Mouse (Mus musculus): ENCODE results near the gene Arhgef3. TPM values are rescaled to one million over a fixed set of nuclear protein-coding genes. Genes with fewer than 3 reads are reported as not detected.

Arhgef3 gene
- polyA plus RNA-seq, 1 experiment from 2014 or later = 3.5 TPM

- DNase-seq (ENCODE audit: low spot score) (no peak), ATAC-seq (ENCODE audit: low FRiP score) (no peak)
- 92% methylated on average over 17 of the region's 17 CpGs for WGBS
- Histone ChIP-seq H3K9me3 (ENCODE audit: control insufficient read depth, low read length) (no peaks in the 10 kb centered on the region), H3K4me3 (ENCODE audit: low read depth, low read length) (no peak overlapping the region), H3K4me2 (replicated peaks; ENCODE audit: low read depth, low read length) (no peak overlapping the region), H3K36me3 (ENCODE audit: control insufficient read depth, insufficient read depth, low read length) (no peaks in the 10 kb centered on the region), H3K27ac (ENCODE audit: low read depth, low read length) (no peak overlapping the region), H3K27me3 (ENCODE audit: control insufficient read depth, insufficient read depth, low read length) (no peaks in the 10 kb centered on the region), H3K4me1 (replicated peaks; ENCODE audit: control insufficient read depth, insufficient read depth, low read length) (no peaks in the 10 kb centered on the region), H3K9ac (ENCODE audit: low read depth, low read length) (no peak overlapping the region)
Observed at GRCm38 (mm10) chr14:27349828-27350729, 235.4 kb downstream of the Arhgef3 start.

- no peak overlapping the region for H3K4me3 ChIP-seq (ENCODE audit: low read depth, low read length)
- ATAC-seq (ENCODE audit: low FRiP score) (no peak), DNase-seq (ENCODE audit: low spot score) (no peak)
- H3K27ac ChIP-seq (ENCODE audit: low read depth, low read length) = no peak overlapping the region
- H3K36me3 ChIP-seq (ENCODE audit: control insufficient read depth, insufficient read depth, low read length) = no peaks in the 10 kb centered on the region
- no peaks in the 10 kb centered on the region for H3K9me3 ChIP-seq (ENCODE audit: control insufficient read depth, low read length)
- 76% methylated on average over 5 of the region's 5 CpGs for WGBS
- no peaks in the 10 kb centered on the region for H3K4me1 ChIP-seq (replicated peaks; ENCODE audit: control insufficient read depth, insufficient read depth, low read length)
- H3K9ac ChIP-seq (ENCODE audit: low read depth, low read length) = no peak overlapping the region
- no peak overlapping the region for H3K4me2 ChIP-seq (replicated peaks; ENCODE audit: low read depth, low read length)
- H3K27me3 ChIP-seq (ENCODE audit: control insufficient read depth, insufficient read depth, low read length) = no peaks in the 10 kb centered on the region
Observed at GRCm38 (mm10) chr14:27351051-27351475, 236.4 kb downstream of the Arhgef3 start.

GRCm38 (mm10) chr14:27351476-27352079 lies 236.9 kb downstream of the Arhgef3 start:
- H3K4me2 ChIP-seq (replicated peaks; ENCODE audit: low read depth, low read length) = no peak overlapping the region
- H3K27ac ChIP-seq (ENCODE audit: low read depth, low read length) = no peak overlapping the region
- ATAC-seq (ENCODE audit: low FRiP score) (no peak), DNase-seq (ENCODE audit: low spot score) (no peak)
- H3K9ac ChIP-seq (ENCODE audit: low read depth, low read length) = no peak overlapping the region
- H3K9me3 ChIP-seq (ENCODE audit: control insufficient read depth, low read length) = no peaks in the 10 kb centered on the region
- 68% methylated on average over 4 of the region's 4 CpGs for WGBS
- H3K36me3 ChIP-seq (ENCODE audit: control insufficient read depth, insufficient read depth, low read length) = no peaks in the 10 kb centered on the region
- no peak overlapping the region for H3K4me3 ChIP-seq (ENCODE audit: low read depth, low read length)
- no peaks in the 10 kb centered on the region for H3K27me3 ChIP-seq (ENCODE audit: control insufficient read depth, insufficient read depth, low read length)
- no peaks in the 10 kb centered on the region for H3K4me1 ChIP-seq (replicated peaks; ENCODE audit: control insufficient read depth, insufficient read depth, low read length)

GRCm38 (mm10) chr14:27352470-27352869 lies 237.8 kb downstream of the Arhgef3 start:
- 84% methylated on average over 5 of the region's 5 CpGs for WGBS
- H3K36me3 ChIP-seq (ENCODE audit: control insufficient read depth, insufficient read depth, low read length) = no peaks in the 10 kb centered on the region
- no peak for ATAC-seq (ENCODE audit: low FRiP score)

GRCm38 (mm10) chr14:27355151-27355550 lies 240.5 kb downstream of the Arhgef3 start:
- H3K4me3 ChIP-seq (ENCODE audit: low read depth, low read length) = no peak overlapping the region
- no peak overlapping the region for H3K27ac ChIP-seq (ENCODE audit: low read depth, low read length)
- no peaks in the 10 kb centered on the region for H3K36me3 ChIP-seq (ENCODE audit: control insufficient read depth, insufficient read depth, low read length)
- no peaks in the 10 kb centered on the region for H3K9me3 ChIP-seq (ENCODE audit: control insufficient read depth, low read length)
- ATAC-seq (ENCODE audit: low FRiP score) (no peak), DNase-seq (ENCODE audit: low spot score) (no peak)
- no peaks in the 10 kb centered on the region for H3K27me3 ChIP-seq (ENCODE audit: control insufficient read depth, insufficient read depth, low read length)
- 88% methylated on average over 6 of the region's 6 CpGs for whole genome bisulfite sequencing
- H3K4me1 ChIP-seq (replicated peaks; ENCODE audit: control insufficient read depth, insufficient read depth, low read length) = no peaks in the 10 kb centered on the region
- no peak overlapping the region for H3K4me2 ChIP-seq (replicated peaks; ENCODE audit: low read depth, low read length)
- no peak overlapping the region for H3K9ac ChIP-seq (ENCODE audit: low read depth, low read length)

More at GRCm38 (mm10) chr14:27352470-27352869, 237.8 kb downstream of the Arhgef3 start:
- Histone ChIP-seq H3K9me3 (ENCODE audit: control insufficient read depth, low read length) (no peaks in the 10 kb centered on the region), H3K27me3 (ENCODE audit: control insufficient read depth, insufficient read depth, low read length) (no peaks in the 10 kb centered on the region), H3K4me1 (replicated peaks; ENCODE audit: control insufficient read depth, insufficient read depth, low read length) (no peaks in the 10 kb centered on the region), H3K4me2 (replicated peaks; ENCODE audit: low read depth, low read length) (no peak overlapping the region), H3K27ac (ENCODE audit: low read depth, low read length) (no peak overlapping the region), H3K9ac (ENCODE audit: low read depth, low read length) (no peak overlapping the region), H3K4me3 (ENCODE audit: low read depth, low read length) (no peak overlapping the region)
- no peak for DNase-seq (ENCODE audit: low spot score)

- H3K27me3 ChIP-seq (ENCODE audit: control insufficient read depth, insufficient read depth, low read length) = no peaks in the 10 kb centered on the region
- no peaks in the 10 kb centered on the region for H3K9me3 ChIP-seq (ENCODE audit: control insufficient read depth, low read length)
- no peak overlapping the region for H3K4me2 ChIP-seq (replicated peaks; ENCODE audit: low read depth, low read length)
- WGBS = 94% methylated on average over 4 of the region's 4 CpGs
- H3K36me3 ChIP-seq (ENCODE audit: control insufficient read depth, insufficient read depth, low read length) = no peaks in the 10 kb centered on the region
- H3K4me3 ChIP-seq (ENCODE audit: low read depth, low read length) = no peak overlapping the region
- no peak for DNase-seq (ENCODE audit: low spot score)
- no peak overlapping the region for H3K27ac ChIP-seq (ENCODE audit: low read depth, low read length)
- H3K4me1 ChIP-seq (replicated peaks; ENCODE audit: control insufficient read depth, insufficient read depth, low read length) = no peaks in the 10 kb centered on the region
- ATAC-seq (ENCODE audit: low FRiP score) = no peak
- H3K9ac ChIP-seq (ENCODE audit: low read depth, low read length) = no peak overlapping the region
Observed at GRCm38 (mm10) chr14:27355937-27356336, 241.2 kb downstream of the Arhgef3 start.

- H3K4me1 ChIP-seq (replicated peaks; ENCODE audit: control insufficient read depth, insufficient read depth, low read length) = no peaks in the 10 kb centered on the region
- H3K4me2 ChIP-seq (replicated peaks; ENCODE audit: low read depth, low read length) = no peak overlapping the region
- H3K9me3 ChIP-seq (ENCODE audit: control insufficient read depth, low read length) = no peaks in the 10 kb centered on the region
- H3K27ac ChIP-seq (ENCODE audit: low read depth, low read length) = no peak overlapping the region
- no peaks in the 10 kb centered on the region for H3K27me3 ChIP-seq (ENCODE audit: control insufficient read depth, insufficient read depth, low read length)
- H3K9ac ChIP-seq (ENCODE audit: low read depth, low read length) = no peak overlapping the region
- WGBS = 75% methylated on average over 6 of the region's 6 CpGs
- ATAC-seq (ENCODE audit: low FRiP score) (no peak), DNase-seq (ENCODE audit: low spot score) (no peak)
- H3K36me3 ChIP-seq (ENCODE audit: control insufficient read depth, insufficient read depth, low read length) = no peaks in the 10 kb centered on the region
- no peak overlapping the region for H3K4me3 ChIP-seq (ENCODE audit: low read depth, low read length)
Observed at GRCm38 (mm10) chr14:27357139-27357538, 242.4 kb downstream of the Arhgef3 start.

GRCm38 (mm10) chr14:27358202-27358601 lies 243.5 kb downstream of the Arhgef3 start:
- Histone ChIP-seq H3K27me3 (ENCODE audit: control insufficient read depth, insufficient read depth, low read length) (no peaks in the 10 kb centered on the region), H3K4me2 (replicated peaks; ENCODE audit: low read depth, low read length) (no peak overlapping the region), H3K27ac (ENCODE audit: low read depth, low read length) (no peak overlapping the region), H3K4me1 (replicated peaks; ENCODE audit: control insufficient read depth, insufficient read depth, low read length) (no peaks in the 10 kb centered on the region), H3K9ac (ENCODE audit: low read depth, low read length) (no peak overlapping the region), H3K36me3 (ENCODE audit: control insufficient read depth, insufficient read depth, low read length) (no peaks in the 10 kb centered on the region), H3K9me3 (ENCODE audit: control insufficient read depth, low read length) (no peaks in the 10 kb centered on the region), H3K4me3 (ENCODE audit: low read depth, low read length) (no peak overlapping the region)
- WGBS = 71% methylated on average over 6 of the region's 6 CpGs
- no peak for ATAC-seq (ENCODE audit: low FRiP score)
- DNase-seq (ENCODE audit: low spot score) = no peak

- ATAC-seq (ENCODE audit: low FRiP score) = no peak
- no peaks in the 10 kb centered on the region for H3K27me3 ChIP-seq (ENCODE audit: control insufficient read depth, insufficient read depth, low read length)
- H3K27ac ChIP-seq (ENCODE audit: low read depth, low read length) = no peak overlapping the region
- no peak overlapping the region for H3K9ac ChIP-seq (ENCODE audit: low read depth, low read length)
- 84% methylated on average over 7 of the region's 7 CpGs for WGBS
- no peak overlapping the region for H3K4me3 ChIP-seq (ENCODE audit: low read depth, low read length)
- no peaks in the 10 kb centered on the region for H3K9me3 ChIP-seq (ENCODE audit: control insufficient read depth, low read length)
- DNase-seq (ENCODE audit: low spot score) = no peak
- H3K36me3 ChIP-seq (ENCODE audit: control insufficient read depth, insufficient read depth, low read length) = no peaks in the 10 kb centered on the region
- H3K4me2 ChIP-seq (replicated peaks; ENCODE audit: low read depth, low read length) = no peak overlapping the region
- no peaks in the 10 kb centered on the region for H3K4me1 ChIP-seq (replicated peaks; ENCODE audit: control insufficient read depth, insufficient read depth, low read length)
Observed at GRCm38 (mm10) chr14:27360849-27361248, 246.2 kb downstream of the Arhgef3 start.
